Mouse (Mus musculus) inflammation-experienced regulatory T-cells, adult 6 months (primary cell): ENCODE results near the gene Taf8. TPM values are rescaled to one million over a fixed set of nuclear protein-coding genes. Genes with fewer than 3 reads are reported as not detected.

Source experiments
- ATAC-seq: one replicate; pipeline ENCODE4 v1.8.0; 2017
- polyA plus RNA-seq, 3 experiments: library from polyadenylated mRNA; unstranded; fragments of 100-300 nt; shearing (Covaris generic); gene quantifications; one replicate each; pipeline ENCODE4 v1.2.1; 2017

Taf8 gene
- polyA plus RNA-seq, result 10 to 100 TPM; 56.9 to 80.8 (median 70.0) TPM

GRCm38 (mm10) chr17:47501946-47502706 lies at the start of gene Taf8:
TSS of gene Taf8 (minus strand) at chr17:47502292.
- peak; percentile 84 for ATAC-seq

- no peak for ATAC-seq
Measured at GRCm38 (mm10) chr17:47551049-47551448, 49.0 kb upstream of the Taf8 start.

GRCm38 (mm10) chr17:47545861-47546331 lies 43.8 kb upstream of the Taf8 start:
- no peak for ATAC-seq

- no peak for ATAC-seq
Measured at GRCm38 (mm10) chr17:47545154-47545553, 43.1 kb upstream of the Taf8 start.

- ATAC-seq, result peak; percentile 62
Measured at GRCm38 (mm10) chr17:47543051-47543650, 41.1 kb upstream of the Taf8 start.

- ATAC-seq, result peak; percentile 51
Measured at GRCm38 (mm10) chr17:47542061-47542460, 40.0 kb upstream of the Taf8 start.

GRCm38 (mm10) chr17:47539128-47539527 lies 37.0 kb upstream of the Taf8 start:
- ATAC-seq, result no peak

- no peak for ATAC-seq
Measured at GRCm38 (mm10) chr17:47538049-47538448, 36.0 kb upstream of the Taf8 start.

- ATAC-seq, result no peak
Measured at GRCm38 (mm10) chr17:47535812-47536236, 33.7 kb upstream of the Taf8 start.

GRCm38 (mm10) chr17:47533691-47534090 lies 31.6 kb upstream of the Taf8 start:
- peak; percentile 17 for ATAC-seq

GRCm38 (mm10) chr17:47532364-47532763 lies 30.3 kb upstream of the Taf8 start:
- ATAC-seq, result no peak

- ATAC-seq, result peak; percentile 87
Measured at GRCm38 (mm10) chr17:47531387-47531818, 29.3 kb upstream of the Taf8 start.

- ATAC-seq, result no peak
Measured at GRCm38 (mm10) chr17:47529595-47529994, 27.5 kb upstream of the Taf8 start.

GRCm38 (mm10) chr17:47528919-47529318 lies 26.8 kb upstream of the Taf8 start:
- no peak for ATAC-seq

GRCm38 (mm10) chr17:47527581-47528300 lies 25.6 kb upstream of the Taf8 start:
- ATAC-seq, result no peak

- no peak for ATAC-seq
Measured at GRCm38 (mm10) chr17:47526856-47527520, 24.9 kb upstream of the Taf8 start.

GRCm38 (mm10) chr17:47524991-47525390 lies 22.9 kb upstream of the Taf8 start:
- no peak for ATAC-seq

GRCm38 (mm10) chr17:47524055-47524454 lies 22.0 kb upstream of the Taf8 start:
- peak; percentile 13 for ATAC-seq

- no peak for ATAC-seq
Measured at GRCm38 (mm10) chr17:47523211-47523682, 21.2 kb upstream of the Taf8 start.

- ATAC-seq, result no peak
Measured at GRCm38 (mm10) chr17:47522536-47522935, 20.4 kb upstream of the Taf8 start.

- ATAC-seq, result peak; percentile 95
Measured at GRCm38 (mm10) chr17:47521551-47522258, 19.6 kb upstream of the Taf8 start.

GRCm38 (mm10) chr17:47518205-47518604 lies 16.1 kb upstream of the Taf8 start:
- no peak for ATAC-seq
